Comparison of ENCODE assay signal across 31 mouse cellular contexts in the genomic region with DNA sequence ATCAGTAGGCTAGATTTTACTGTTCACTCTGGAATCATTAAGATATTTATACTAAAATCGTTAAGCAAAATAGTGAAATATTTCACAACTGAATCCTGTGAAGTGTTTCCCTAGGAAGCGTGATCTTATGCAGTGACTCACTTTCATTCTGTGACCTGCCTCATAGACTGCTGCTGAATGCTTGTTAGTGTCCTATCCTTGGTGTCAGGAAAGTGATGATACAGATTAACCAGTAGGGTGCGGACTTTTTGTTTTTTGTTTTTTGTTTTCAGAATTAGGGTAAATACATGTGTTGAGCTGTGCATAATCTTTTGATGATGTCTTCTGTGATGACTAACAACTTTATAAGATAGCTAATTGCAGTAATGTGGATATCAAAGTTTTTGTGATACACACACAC. TPM values are rescaled to one million over a fixed set of nuclear protein-coding genes. Genes with fewer than 3 reads are reported as not detected.
DNase-seq lines count a peak whose midpoint lies in the region; ATAC-seq and TF ChIP-seq lines count a peak whose summit lies in the region.
"Had no signal": no experiment of that assay in that cellular context is flagged by ENCODE, and none has a peak within 500 bp of the region (broad histone marks: within the 10 kb centered on the region; RNA-seq: fewer than 3 reads in every experiment).

No protein-coding gene starts in this region.

- H3K36me3 ChIP-seq in heart, embryonic 11.5 days (ENCODE audit: control insufficient read depth, insufficient read depth, low read length) = no peaks in the 10 kb centered on the region
- H3K36me3 ChIP-seq in liver, embryonic 14.5 days (replicated peaks; ENCODE audit: control insufficient read depth, insufficient read depth, low read depth) = peaks cover 9% of the 10 kb centered on the region
- H3K36me3 ChIP-seq in hindbrain, embryonic 13.5 days = no peaks in the 10 kb centered on the region
- H3K36me3 ChIP-seq: heart, embryonic 15.5 days; hindbrain, embryonic 12.5 days; limb, embryonic 10.5 days; limb, embryonic 15.5 days; lung, embryonic 15.5 days had no signal

- H3K27ac ChIP-seq in heart, embryonic 11.5 days (ENCODE audit: low read depth, low read length) = no peak overlapping the region
- peak overlapping the region; percentile 78 for H3K27ac ChIP-seq in liver, embryonic 14.5 days
- H3K27ac ChIP-seq in hindbrain, embryonic 13.5 days = no peak overlapping the region
- H3K27ac ChIP-seq: gastrocnemius, adult 2 months; heart, embryonic 15.5 days; hindbrain, embryonic 12.5 days; limb, embryonic 10.5 days; limb, embryonic 15.5 days; lung, embryonic 15.5 days; stomach, postnatal 0 days had no signal

- no peak overlapping the region for H3K9ac ChIP-seq in heart, embryonic 11.5 days (ENCODE audit: low read depth, low read length)
- H3K9ac ChIP-seq in liver, embryonic 14.5 days (replicated peaks) = peak overlapping the region; percentile 61
- H3K9ac ChIP-seq in hindbrain, embryonic 13.5 days = no peak overlapping the region
- H3K9ac ChIP-seq: heart, embryonic 15.5 days; hindbrain, embryonic 12.5 days; limb, embryonic 15.5 days; lung, embryonic 15.5 days had no signal

- 83% methylated on average over 3 of the region's 3 CpGs for WGBS in heart, embryonic 11.5 days (ENCODE audit: insufficient replicate concordance)
- WGBS in liver, embryonic 14.5 days (ENCODE audit: insufficient replicate concordance) = 46% methylated on average over 3 of the region's 3 CpGs
- 97% methylated on average over 3 of the region's 3 CpGs for WGBS in hindbrain, embryonic 13.5 days

- TF ChIP-seq CTCF in liver, embryonic 14.5 days (IDR thresholded peaks at IDR 0.05; ENCODE audit: low read depth) = no peak; the same call in 1 of the 2 replicates

- H3K4me3 ChIP-seq in heart, embryonic 11.5 days (ENCODE audit: low read depth, low read length) = no peak overlapping the region
- H3K4me3 ChIP-seq in liver, embryonic 14.5 days (ENCODE audit: insufficient read depth in 1 of 2, low read depth in 2 of 2, low read length in 2 of 2) = peak overlapping the region; percentile 3 to 23; a peak in 3 of 4 replicates
- H3K4me3 ChIP-seq in hindbrain, embryonic 13.5 days = no peak overlapping the region
- H3K4me3 ChIP-seq: gastrocnemius, adult 2 months; heart, embryonic 15.5 days; hindbrain, embryonic 12.5 days; limb, embryonic 10.5 days; limb, embryonic 15.5 days; lung, embryonic 15.5 days had no signal

- intact Hi-C loops in heart, postnatal 25 days (cut with DNase I) = no loop called here

- no peaks in the 10 kb centered on the region for H3K9me3 ChIP-seq in heart, embryonic 11.5 days (replicated peaks; ENCODE audit: control insufficient read depth, low read length)
- no peaks in the 10 kb centered on the region for H3K9me3 ChIP-seq in liver, embryonic 14.5 days (ENCODE audit: control insufficient read depth, low read length)
- H3K9me3 ChIP-seq in hindbrain, embryonic 13.5 days = no peaks in the 10 kb centered on the region
- H3K9me3 ChIP-seq: heart, embryonic 15.5 days; hindbrain, embryonic 12.5 days; limb, embryonic 10.5 days; limb, embryonic 15.5 days; lung, embryonic 15.5 days had no signal

- peaks cover 4% of the 10 kb centered on the region; the same call in 1 of the 2 replicates for H3K27me3 ChIP-seq in heart, embryonic 11.5 days (ENCODE audit: control insufficient read depth, insufficient read depth, low read length)
- no peaks in the 10 kb centered on the region for H3K27me3 ChIP-seq in liver, embryonic 14.5 days (ENCODE audit: control insufficient read depth, insufficient read depth, low read length)
- H3K27me3 ChIP-seq in hindbrain, embryonic 13.5 days = no peaks in the 10 kb centered on the region
- H3K27me3 ChIP-seq: heart, embryonic 15.5 days; hindbrain, embryonic 12.5 days; limb, embryonic 15.5 days; lung, embryonic 15.5 days had no signal

- peaks cover 3% of the 10 kb centered on the region; the same call in 1 of the 2 replicates for H3K4me1 ChIP-seq in heart, embryonic 11.5 days (ENCODE audit: control insufficient read depth, insufficient read depth, low read length)
- H3K4me1 ChIP-seq in liver, embryonic 14.5 days (replicated peaks; ENCODE audit: control insufficient read depth in 2 of 2, insufficient read depth in 2 of 2, low read length in 1 of 2) = peaks cover 74 to 87% of the 10 kb centered on the region in 2 experiments
- H3K4me1 ChIP-seq in hindbrain, embryonic 13.5 days (replicated peaks) = 0 out of 2 replicates have a peak, but pooled peaks cover 8% of the 10 kb centered on the region
- H3K4me1 ChIP-seq: heart, embryonic 15.5 days; limb, embryonic 15.5 days had no signal

- DNase-seq in heart, postnatal 25 days (ENCODE audit: low spot score) = no peak
- peak; percentile 50 for DNase-seq in 416B (ENCODE audit: low read depth)
- peak; percentile 56 for DNase-seq in induced T-regulatory cell, adult 2 months (ENCODE audit: low read depth)
- DNase-seq in liver, embryonic 14.5 days (ENCODE audit: low read depth in 3 of 3, low spot score in 3 of 3) = no peak
- no peak for DNase-seq in gastrocnemius, postnatal 4 days (ENCODE audit: low spot score in 2 of 2)
- DNase-seq: adrenal gland, adult 2 months; adrenal gland, postnatal 36 days; cerebellum, adult 2 months; cerebellum, postnatal 14 days; gastrocnemius, adult 2 months; gastrocnemius, postnatal 36 days; heart, postnatal 36 days; kidney, adult 9 months; kidney, postnatal 10 days; layer of hippocampus, adult 9-11 months; lung, postnatal 36 days; midbrain, embryonic 14.5 days; right cerebral cortex, postnatal 14 days; spleen, adult 18-20 months; thymus, adult 18-20 months; thymus, postnatal 25 days had no signal

- no peak for TF ChIP-seq EP300 in liver, embryonic 14.5 days (IDR thresholded peaks at IDR 0.05; ENCODE audit: low read depth)

- H3K4me2 ChIP-seq in heart, embryonic 11.5 days = 0 out of 2 replicates have a peak overlapping the region, but pooled peaks have one; percentile 14
- peak overlapping the region; percentile 85 for H3K4me2 ChIP-seq in liver, embryonic 14.5 days (ENCODE audit: low read depth)
- no peak overlapping the region for H3K4me2 ChIP-seq in hindbrain, embryonic 13.5 days
- H3K4me2 ChIP-seq: heart, embryonic 15.5 days; hindbrain, embryonic 12.5 days; limb, embryonic 15.5 days; lung, embryonic 15.5 days had no signal

- ATAC-seq in heart, embryonic 11.5 days (replicated peaks; ENCODE audit: insufficient number of reproducible peaks, low FRiP score, low TSS enrichment) = no peak
- 0 out of 2 replicates have a peak, but pooled peaks have one; percentile 8 for ATAC-seq in liver, embryonic 14.5 days (ENCODE audit: insufficient read depth)
- no peak for ATAC-seq in inflammation-experienced regulatory T-cells, adult 6 months
- no peak for ATAC-seq in hindbrain, embryonic 13.5 days (ENCODE audit: low FRiP score)
- ATAC-seq: forebrain, embryonic 14.5 days had no signal

RNA-seq across cellular contexts. Expression of a gene that starts 9.4 kb away (rescaled TPM):
- polyA plus RNA-seq in heart, embryonic 11.5 days (2014; fragmentation: Nextera tagmentation; extraction: Ambion mirVana) = 10.0 and 12.7 TPM in 2 replicates
- total RNA-seq in heart, postnatal 25 days (2021) = 10 to 100 TPM in 1 of 2 experiments, 1 to 10 TPM in 1; 8.4 to 10.4 TPM
- polyA plus RNA-seq in liver, embryonic 14.5 days (2012; rRNA removed) = 10.6 and 14.0 TPM in 2 replicates
- polyA plus RNA-seq in liver, embryonic 14.5 days (2014; fragmentation: Nextera tagmentation; extraction: Ambion mirVana) = 30.2 and 34.3 TPM in 2 replicates
- total RNA-seq in gastrocnemius, postnatal 4 days (2021) = 10 to 100 TPM; 15.5 to 16.8 TPM
- polyA plus RNA-seq in inflammation-experienced regulatory T-cells, adult 6 months (2017; shearing (Covaris generic)) = 10 to 100 TPM in 2 of 3 experiments, 1 to 10 TPM in 1; 9.3 to 18.6 (median 10.8) TPM
- 10.0 and 10.5 TPM in 2 replicates for polyA plus RNA-seq in hindbrain, embryonic 13.5 days (2015; fragmentation: Nextera tagmentation; extraction: Ambion mirVana)

Comparison
In these comparisons a context has a peak if more than half of its experiments do, and no peak if none do; other contexts are left out.
1. H3K4me3 ChIP-seq: peak in liver, embryonic 14.5 days (2 of 2); none in heart, embryonic 11.5 days (single experiment) and hindbrain, embryonic 13.5 days (single experiment).
2. DNase-seq: peak in 416B (single experiment) and induced T-regulatory cell, adult 2 months (single experiment); none in heart, postnatal 25 days (single experiment), liver, embryonic 14.5 days (0 of 3) and gastrocnemius, postnatal 4 days (0 of 2).